Comparison of ENCODE assay signal across 21 mouse cellular contexts in the genomic region with DNA sequence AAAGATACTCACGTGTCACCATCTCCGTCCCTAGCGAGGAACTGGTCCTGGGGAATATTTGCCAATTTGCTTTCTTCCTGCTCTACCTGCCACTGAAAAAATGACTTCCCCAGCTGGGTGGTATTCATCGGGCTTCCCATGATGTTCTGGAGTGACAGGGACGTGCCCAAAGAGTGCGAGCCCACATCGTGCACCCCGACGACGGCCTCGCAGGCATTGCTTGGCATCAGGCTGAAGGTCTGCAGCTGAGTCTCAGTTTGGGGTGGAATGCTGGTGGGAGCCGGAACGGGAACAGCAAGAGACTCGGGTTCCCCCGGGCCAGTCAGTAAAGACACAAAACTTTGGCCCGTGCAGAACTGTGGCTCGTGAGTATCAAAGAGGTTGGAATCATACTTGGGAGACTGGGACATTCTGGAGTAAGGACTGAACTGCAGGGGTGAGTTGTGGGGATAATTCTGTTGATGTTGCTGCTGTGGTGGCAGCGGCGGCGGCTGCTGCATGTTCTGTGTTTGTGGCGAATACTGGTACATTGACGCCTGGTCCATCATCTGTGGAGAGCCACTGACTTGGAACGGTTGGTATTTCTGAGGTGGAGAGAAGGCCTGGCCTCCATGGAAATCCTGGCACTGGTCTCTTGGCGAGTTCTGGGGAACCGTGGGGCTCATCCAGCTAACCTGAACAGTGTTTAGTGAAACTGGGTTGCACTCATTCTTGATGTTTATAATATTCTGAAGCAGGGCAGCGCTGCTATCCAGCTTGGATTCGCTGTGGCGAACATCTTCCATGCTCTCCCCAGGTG. TPM values are rescaled to one million over a fixed set of nuclear protein-coding genes. Genes with fewer than 3 reads are reported as not detected.
A peak's percentile ranks its signal among the peaks of the same experiment; 100 is the strongest.
DNase-seq lines count a peak whose midpoint lies in the region; ATAC-seq and TF ChIP-seq lines count a peak whose summit lies in the region.
"Had no signal": no experiment of that assay in that cellular context is flagged by ENCODE, and none has a peak within 500 bp of the region (broad histone marks: within the 10 kb centered on the region; RNA-seq: fewer than 3 reads in every experiment).

No protein-coding gene starts in this region.

- WGBS in kidney, postnatal 0 days, result 85% methylated on average over 28 of the region's 28 CpGs
- WGBS in midbrain, embryonic 11.5 days, result 95% methylated on average over 28 of the region's 28 CpGs
- 94% methylated on average over 28 of the region's 28 CpGs for WGBS in midbrain, embryonic 10.5 days
- WGBS in cerebellum, adult 2 months, result 88% methylated on average over 28 of the region's 28 CpGs

- peak overlapping the region; percentile 78; the same call in 1 of the 2 replicates for H3K4me2 ChIP-seq in kidney, postnatal 0 days (ENCODE audit: low read length)
- H3K4me2 ChIP-seq in midbrain, embryonic 11.5 days, result no peak overlapping the region
- no peak overlapping the region for H3K4me2 ChIP-seq in myocyte (ENCODE audit: low read depth)
- H3K4me2 ChIP-seq: midbrain, embryonic 12.5 days had no signal

- ATAC-seq in kidney, postnatal 0 days (replicated peaks; ENCODE audit: low FRiP score, low read depth), result no peak
- ATAC-seq in midbrain, embryonic 11.5 days (ENCODE audit: low FRiP score), result no peak
- ATAC-seq: forebrain, embryonic 14.5 days; hindbrain, embryonic 16.5 days had no signal

- peaks cover 45% of the 10 kb centered on the region for H3K36me3 ChIP-seq in kidney, postnatal 0 days (ENCODE audit: insufficient read depth, low read length)
- peaks cover 8% of the 10 kb centered on the region; the same call in 1 of the 2 replicates for H3K36me3 ChIP-seq in midbrain, embryonic 11.5 days (ENCODE audit: control insufficient read depth, insufficient read depth, low read length)
- H3K36me3 ChIP-seq in midbrain, embryonic 10.5 days, result peaks cover 54% of the 10 kb centered on the region
- H3K36me3 ChIP-seq in myocyte (ENCODE audit: control insufficient read depth, insufficient read depth), result peaks cover 67% of the 10 kb centered on the region

- no peaks in the 10 kb centered on the region for H3K9me3 ChIP-seq in kidney, postnatal 0 days (replicated peaks; ENCODE audit: low read length)
- H3K9me3 ChIP-seq in midbrain, embryonic 11.5 days (ENCODE audit: control insufficient read depth, low read length), result no peaks in the 10 kb centered on the region
- H3K9me3 ChIP-seq in midbrain, embryonic 10.5 days (replicated peaks), result no peaks in the 10 kb centered on the region
- H3K9me3 ChIP-seq: heart, embryonic 12.5 days; midbrain, embryonic 12.5 days had no signal

- H3K9ac ChIP-seq in kidney, postnatal 0 days (ENCODE audit: low read depth, low read length), result no peak overlapping the region
- H3K9ac ChIP-seq in midbrain, embryonic 11.5 days (ENCODE audit: low read length), result no peak overlapping the region
- H3K9ac ChIP-seq: heart, embryonic 12.5 days; midbrain, embryonic 12.5 days had no signal

- DNase-seq in kidney, postnatal 0 days (ENCODE audit: low spot score), result no peak
- DNase-seq in kidney, adult 8-10 months, result no peak
- peak; percentile 69 for DNase-seq in midbrain, embryonic 11.5 days (ENCODE audit: low spot score, missing footprints)
- no peak for DNase-seq in midbrain, embryonic 10.5 days (ENCODE audit: low spot score)
- DNase-seq in ovary, postnatal 14 days (ENCODE audit: low spot score), result no peak
- no peak for DNase-seq in cerebellum, adult 2 months
- DNase-seq: adrenal gland, adult 8-10 months; cerebellum, adult 11 months; cerebellum, postnatal 25 days; gastrocnemius, postnatal 36 days; heart, postnatal 4 days; layer of hippocampus, postnatal 36 days; liver; lung, postnatal 14 days; retina, postnatal 1 day; thymus, adult 2 months had no signal

- H3K4me3 ChIP-seq in kidney, postnatal 0 days (replicated peaks; ENCODE audit: low read depth, low read length), result no peak overlapping the region
- H3K4me3 ChIP-seq in midbrain, embryonic 11.5 days (ENCODE audit: low read depth, low read length), result no peak overlapping the region
- H3K4me3 ChIP-seq in midbrain, embryonic 10.5 days, result no peak overlapping the region
- peak overlapping the region; percentile 92 for H3K4me3 ChIP-seq in myocyte
- H3K4me3 ChIP-seq in cerebellum, adult 2 months (replicated peaks; ENCODE audit: insufficient read depth, low read depth, low read length), result no peak overlapping the region
- H3K4me3 ChIP-seq: heart, embryonic 12.5 days; midbrain, embryonic 12.5 days had no signal

- no peak overlapping the region for H3ac ChIP-seq in myocyte (ENCODE audit: control insufficient read depth, insufficient read length)

- peak; percentile 7 for TF ChIP-seq POLR2A in myocyte (IDR thresholded peaks at IDR 0.05; ENCODE audit: insufficient read length, low read depth)
- no peak for TF ChIP-seq POLR2A in cerebellum, adult 2 months (IDR thresholded peaks at IDR 0.05; ENCODE audit: borderline replicate concordance, insufficient read depth, low read length)

- H3K27me3 ChIP-seq in kidney, postnatal 0 days (ENCODE audit: insufficient read depth, low read length), result no peaks in the 10 kb centered on the region
- peaks cover 1% of the 10 kb centered on the region; the same call in 1 of the 2 replicates for H3K27me3 ChIP-seq in midbrain, embryonic 11.5 days (ENCODE audit: control insufficient read depth, insufficient read depth, low read length)
- peaks cover 12% of the 10 kb centered on the region; the same call in 1 of the 2 replicates for H3K27me3 ChIP-seq in midbrain, embryonic 10.5 days (ENCODE audit: low read depth, poor library complexity, severe bottlenecking)
- no peaks in the 10 kb centered on the region for H3K27me3 ChIP-seq in myocyte (ENCODE audit: control insufficient read depth, insufficient read depth, insufficient read length)
- H3K27me3 ChIP-seq in cerebellum, adult 2 months (ENCODE audit: control insufficient read depth, insufficient read depth, low read length), result no peaks in the 10 kb centered on the region
- H3K27me3 ChIP-seq: heart, embryonic 12.5 days had no signal

- H3K79me2 ChIP-seq in myocyte (ENCODE audit: control insufficient read depth, insufficient read depth), result peaks cover 63% of the 10 kb centered on the region

- no peak overlapping the region; the same call in 1 of the 2 replicates for H3K27ac ChIP-seq in kidney, postnatal 0 days
- H3K27ac ChIP-seq in midbrain, embryonic 11.5 days (ENCODE audit: low read depth, low read length), result no peak overlapping the region
- H3K27ac ChIP-seq in midbrain, embryonic 10.5 days (replicated peaks), result no peak overlapping the region
- no peak overlapping the region for H3K27ac ChIP-seq in cerebellum, adult 2 months (ENCODE audit: insufficient read depth, low read length)
- H3K27ac ChIP-seq: midbrain, embryonic 12.5 days had no signal

- H3K4me1 ChIP-seq in kidney, postnatal 0 days (replicated peaks; ENCODE audit: insufficient read depth, low read length), result peaks cover 5% of the 10 kb centered on the region; the same call in 1 of the 2 replicates
- H3K4me1 ChIP-seq in midbrain, embryonic 11.5 days (ENCODE audit: control insufficient read depth, insufficient read depth, low read length), result peaks cover 3% of the 10 kb centered on the region; the same call in 1 of the 2 replicates
- peaks cover 24% of the 10 kb centered on the region for H3K4me1 ChIP-seq in midbrain, embryonic 10.5 days
- H3K4me1 ChIP-seq in cerebellum, adult 2 months (ENCODE audit: control insufficient read depth, insufficient read depth, low read length), result peaks cover 3% of the 10 kb centered on the region; the same call in 1 of the 2 replicates

- no peak for TF ChIP-seq CTCF in kidney, postnatal 0 days (IDR thresholded peaks at IDR 0.05; ENCODE audit: low read depth)
- TF ChIP-seq CTCF in cerebellum, adult 2 months (IDR thresholded peaks at IDR 0.05; ENCODE audit: borderline replicate concordance, insufficient read depth, low read depth, low read length), result no peak

TF ChIP-seq in myocyte, 11 proteins besides CTCF, POLR2A, EP300 and RAD21:
- TF ChIP-seq E2F4 (IDR thresholded peaks at IDR 0.05; ENCODE audit: insufficient read depth) (no peak), POLR2AphosphoS2 (IDR thresholded peaks at IDR 0.05; ENCODE audit: insufficient read length, low read depth) (peak; percentile 56)
TF ChIP-seq in myocyte: peak in this region for 1.

RNA-seq across cellular contexts. Expression of gene Nfkbiz, which starts 20.8 kb away (rescaled TPM):
- polyA plus RNA-seq in kidney, postnatal 0 days (2015; fragmentation: Nextera tagmentation; extraction: Ambion mirVana), result 4.9 and 5.8 TPM in 2 replicates
- 1.3 and 1.8 TPM in 2 replicates for polyA plus RNA-seq in midbrain, embryonic 11.5 days (2014; fragmentation: Nextera tagmentation; extraction: Ambion mirVana)
- 1.1 and 1.2 TPM in 2 replicates for polyA plus RNA-seq in midbrain, embryonic 10.5 days (2016; fragmentation: Nextera tagmentation; extraction: Ambion mirVana)
- polyA plus RNA-seq in myocyte (2012; fragmentation: generic; extraction: Trizol), result 2.6 TPM
- 5.1 and 5.8 TPM in 2 replicates for polyA plus RNA-seq in cerebellum, adult 2 months (2012; rRNA removed)
